Mouse (Mus musculus): ENCODE results near the gene Sult1a1.

Gene Sult1a1

DNA sequence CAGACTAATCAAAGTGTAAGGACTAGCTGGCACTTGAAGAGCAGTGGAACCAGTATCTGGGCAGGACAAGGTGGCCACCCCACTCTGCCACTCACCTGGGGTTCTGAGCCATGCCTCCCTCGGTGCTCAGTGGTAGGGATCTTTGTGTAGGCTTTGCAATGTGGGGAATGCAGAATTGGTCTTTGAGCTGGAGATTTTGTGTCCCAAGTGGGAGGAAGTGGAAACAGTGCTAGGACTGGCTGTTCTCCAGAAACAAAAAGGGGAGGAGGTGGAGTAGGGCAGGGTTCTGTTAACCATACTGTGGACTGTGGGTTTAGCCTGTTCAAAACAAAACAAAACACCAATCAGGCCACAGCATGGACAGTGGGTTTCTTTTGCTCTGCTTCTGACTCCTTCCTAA lies at the start of gene Sult1a1:
Gene Sult1a1 (minus strand): TSS at position 226 of the 400 bp plus-strand sequence.
- no peak for DNase-seq (ENCODE audit: extremely low read depth, insufficient read length, low spot score)

DNA sequence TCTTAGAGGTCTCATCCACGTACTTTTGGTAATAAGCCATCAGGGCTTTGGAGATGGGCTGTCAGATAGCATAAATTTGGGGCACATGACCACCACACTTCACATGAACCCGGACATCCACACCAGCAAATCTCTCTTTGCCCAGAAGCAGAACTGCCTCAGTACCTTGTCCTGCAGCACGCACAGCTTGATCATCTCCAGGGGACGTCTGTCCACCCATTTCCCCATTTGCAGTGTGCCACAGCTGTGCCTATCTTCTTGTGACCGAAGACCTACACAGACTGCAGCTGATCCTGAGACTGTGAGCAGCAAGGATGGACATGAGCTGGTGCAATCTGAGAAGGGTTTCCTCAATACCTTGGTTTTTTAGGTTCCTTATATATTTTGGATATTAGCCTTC lies 49.4 kb upstream of the Sult1a1 start:
- DNase-seq (ENCODE audit: extremely low read depth, insufficient read length, low spot score) = no peak

DNA sequence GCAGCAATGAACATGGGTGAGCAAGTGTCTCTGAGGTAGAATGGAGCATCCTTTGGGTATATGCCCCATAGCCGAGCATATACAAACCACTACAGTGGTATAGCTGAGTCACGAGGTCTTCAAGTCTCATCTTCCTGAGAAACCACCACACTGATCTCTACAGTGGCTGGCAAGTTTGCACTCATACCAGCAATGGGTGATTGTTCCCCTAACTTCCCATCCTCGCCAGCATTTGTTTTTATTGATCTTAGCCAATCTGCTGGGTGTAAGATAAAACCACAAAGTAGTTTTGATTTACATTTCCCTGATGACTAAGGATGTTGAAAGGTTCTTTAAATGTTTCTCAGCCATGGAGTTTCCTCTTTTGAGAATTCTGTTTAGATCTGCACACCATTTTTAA lies 48.8 kb upstream of the Sult1a1 start:
- no peak for DNase-seq (ENCODE audit: extremely low read depth, insufficient read length, low spot score)

DNA sequence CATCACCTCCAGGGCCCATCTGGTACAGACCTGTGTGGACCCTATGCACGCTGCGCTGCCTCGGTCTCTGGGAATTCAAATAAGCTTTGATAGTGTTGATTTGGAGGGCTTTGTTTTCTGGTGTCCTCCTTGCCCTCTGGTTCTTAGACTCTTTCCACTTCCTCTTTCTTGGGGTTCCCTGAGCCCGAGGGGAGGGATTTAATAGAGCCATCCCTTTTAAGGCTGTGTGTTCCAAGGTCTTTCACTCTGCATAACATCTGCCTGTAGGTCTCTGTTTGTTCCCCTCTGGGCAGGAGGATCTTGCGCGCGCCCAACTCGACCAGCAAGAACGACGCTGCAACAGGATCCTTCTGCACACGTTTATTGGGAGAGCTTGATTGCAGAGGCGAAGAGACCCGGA lies 45.4 kb upstream of the Sult1a1 start:
- DNase-seq (ENCODE audit: extremely low read depth, insufficient read length, low spot score) = no peak

DNA sequence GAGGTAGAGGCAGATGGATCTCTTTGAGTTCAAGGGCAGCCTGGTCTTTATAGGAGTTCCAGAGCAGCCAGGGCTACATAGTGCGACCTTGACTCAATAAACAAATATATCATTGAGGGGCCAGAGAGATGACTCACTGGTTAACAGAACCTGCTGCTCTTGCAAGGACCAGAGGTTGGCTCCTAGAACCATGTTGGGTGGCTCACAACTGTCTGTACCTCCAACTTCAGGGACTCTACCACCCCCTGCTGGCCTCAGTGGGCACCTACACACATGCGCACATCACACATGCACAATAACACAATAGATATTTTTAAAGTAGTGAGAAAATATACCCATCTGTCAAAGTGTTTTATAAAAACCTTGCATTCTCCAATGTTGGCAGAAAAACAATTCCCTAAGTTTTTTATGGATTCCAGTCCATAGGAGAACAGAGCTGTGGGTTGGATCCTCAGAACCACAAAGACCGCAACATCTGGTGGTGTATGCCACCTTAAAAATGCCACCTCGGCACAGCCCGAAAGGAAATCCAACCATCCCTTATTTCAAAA lies 42.6 kb upstream of the Sult1a1 start:
- no peak for DNase-seq (ENCODE audit: extremely low read depth, insufficient read length, low spot score)

DNA sequence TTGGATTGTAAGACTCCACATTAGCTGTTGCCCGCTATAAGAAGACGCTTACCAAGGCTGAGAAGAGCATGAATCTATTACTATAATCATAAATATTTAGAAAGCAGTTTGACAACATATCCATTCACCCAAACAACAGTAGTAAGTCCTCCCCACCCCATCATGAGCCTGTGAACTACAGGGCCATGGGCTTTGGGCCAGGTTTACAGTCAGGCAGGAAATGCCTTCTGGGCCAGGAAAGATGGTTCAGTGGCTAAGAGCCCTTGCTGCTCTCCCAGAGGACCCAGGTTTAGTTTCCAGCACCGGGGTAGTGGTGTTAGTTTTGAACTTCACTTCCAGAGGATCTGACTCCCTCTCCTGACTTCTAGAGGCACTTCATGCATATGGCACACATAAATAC lies 41.3 kb upstream of the Sult1a1 start:
- DNase-seq (ENCODE audit: extremely low read depth, insufficient read length, low spot score) = no peak

DNA sequence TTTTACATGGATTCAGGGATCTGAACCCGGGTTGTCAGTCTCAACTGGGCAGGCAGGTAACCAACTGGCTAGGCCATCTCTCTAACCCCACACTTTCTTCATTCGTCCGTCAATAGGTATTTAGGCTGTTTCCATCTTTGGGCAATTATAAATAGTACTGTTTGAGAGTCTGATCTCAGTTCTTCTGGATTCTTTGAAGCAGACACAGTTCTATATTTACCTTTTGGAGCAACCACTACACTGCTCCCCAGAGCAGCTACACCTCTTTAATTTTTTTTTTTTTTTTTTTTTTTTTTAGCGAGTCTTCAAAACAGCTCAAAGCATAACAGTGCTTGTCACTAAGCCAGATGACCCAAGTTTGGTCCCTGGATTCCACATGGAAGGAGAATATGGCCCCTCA lies 39.4 kb upstream of the Sult1a1 start:
- DNase-seq (ENCODE audit: extremely low read depth, insufficient read length, low spot score) = no peak

DNA sequence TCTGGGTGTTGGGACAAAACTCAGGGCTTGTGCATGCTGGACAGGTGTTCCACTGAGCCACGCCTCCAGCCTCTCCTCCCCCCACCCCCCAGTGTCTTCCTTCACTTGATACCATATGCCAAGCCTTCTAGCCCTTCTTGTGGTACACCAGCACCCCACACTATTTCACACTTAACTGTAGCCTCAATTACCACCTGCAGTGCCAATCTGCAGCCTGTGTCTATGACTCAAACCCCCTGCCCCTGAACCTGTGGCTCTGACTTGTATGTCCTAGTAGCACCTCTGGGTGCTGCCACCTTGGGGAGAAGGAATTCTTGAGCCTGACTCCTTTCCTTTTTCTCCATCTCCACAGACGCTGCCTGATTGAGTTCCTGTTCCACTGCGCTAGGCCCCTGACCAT lies 35.7 kb upstream of the Sult1a1 start:
- no peak for DNase-seq (ENCODE audit: extremely low read depth, insufficient read length, low spot score)

DNA sequence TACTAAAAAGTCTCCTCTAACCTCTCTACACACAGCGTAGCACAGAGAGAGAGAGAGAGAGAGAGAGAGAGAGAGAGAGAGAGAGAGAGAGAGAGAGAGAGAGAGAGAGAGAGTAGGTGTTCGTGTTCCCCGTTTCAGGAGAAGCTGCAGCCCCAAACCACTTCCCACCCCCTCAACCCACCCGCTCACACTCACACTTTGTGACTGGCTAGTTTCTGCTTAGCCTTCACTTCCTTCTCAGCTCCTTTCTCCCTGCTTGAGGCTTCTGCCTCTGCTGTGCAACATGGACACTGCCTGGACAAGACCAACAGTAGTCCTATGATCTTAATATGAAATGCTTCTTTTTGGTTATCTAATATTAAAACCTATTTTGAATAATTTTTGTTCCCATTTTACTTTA lies 34.0 kb upstream of the Sult1a1 start:
- no peak for DNase-seq (ENCODE audit: extremely low read depth, insufficient read length, low spot score)

DNA sequence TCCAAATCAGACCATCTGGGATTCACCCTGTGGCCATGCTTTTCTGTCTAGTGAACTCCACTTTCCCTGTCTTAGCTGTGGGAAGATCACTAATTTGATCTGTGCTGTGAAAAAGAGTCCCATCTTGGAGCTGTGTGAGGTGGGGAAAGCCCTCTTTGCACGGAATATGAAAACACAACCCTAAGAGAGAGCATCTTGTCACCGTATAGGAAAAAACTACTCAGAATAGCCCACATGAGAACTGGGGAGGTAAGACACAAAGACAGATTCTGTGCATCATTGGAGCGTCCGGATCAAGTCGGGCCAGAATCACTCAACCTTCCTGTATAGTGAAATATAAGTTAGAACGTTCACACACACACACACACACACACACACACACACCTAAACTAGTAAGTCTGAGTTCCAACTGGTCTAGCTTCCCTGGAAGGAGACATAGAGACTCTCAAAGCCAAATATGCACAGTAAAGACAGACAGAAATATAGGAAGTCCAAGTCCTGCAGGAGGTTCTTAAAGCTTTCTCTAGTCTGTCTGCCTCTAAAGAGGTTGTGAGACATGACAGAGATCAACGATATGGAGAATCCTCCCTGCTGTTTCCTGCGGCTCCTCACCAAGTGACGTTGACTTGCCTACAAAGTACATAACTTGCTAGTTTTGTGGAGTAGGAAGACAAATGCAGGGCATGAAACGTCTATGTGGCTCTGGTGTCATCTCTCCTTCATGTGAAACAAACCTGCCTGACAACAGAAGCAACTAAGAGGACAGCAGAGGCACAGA lies 32.1 kb upstream of the Sult1a1 start:
- DNase-seq (ENCODE audit: extremely low read depth, insufficient read length, low spot score) = no peak

DNA sequence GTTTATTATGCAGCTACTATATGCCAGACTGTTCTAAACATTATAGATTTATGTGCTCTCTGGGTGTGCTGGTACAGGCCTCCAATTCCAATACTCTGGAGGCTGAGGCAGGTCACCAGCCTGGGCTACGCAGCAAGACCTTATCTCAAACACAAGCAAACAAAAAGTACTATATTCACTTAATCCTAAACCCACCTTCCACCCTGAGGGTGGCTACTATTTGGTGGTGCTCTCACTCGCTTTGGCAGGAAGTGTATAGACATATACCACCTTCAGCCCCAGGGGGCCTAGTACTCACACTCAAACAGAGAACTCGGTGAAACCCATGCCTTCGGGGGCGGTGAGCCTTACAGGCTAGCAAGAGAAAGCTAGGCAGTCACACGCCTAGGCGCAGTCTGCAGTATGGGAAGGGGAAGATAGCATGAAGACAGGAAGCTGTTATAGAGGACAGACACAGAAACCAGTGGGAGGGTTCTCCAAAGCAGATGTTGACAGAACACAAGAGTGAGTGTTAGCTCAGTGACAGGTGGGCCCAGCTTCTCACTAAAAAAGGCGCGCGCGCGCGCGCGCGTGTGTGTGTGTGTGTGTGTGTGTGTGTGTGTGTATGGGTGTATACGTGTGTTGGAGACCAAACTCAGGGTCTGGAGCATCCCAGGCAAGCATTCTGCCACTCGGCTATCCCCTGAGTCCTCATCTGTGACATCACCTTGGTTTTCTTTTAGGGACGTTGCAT lies 31.4 kb upstream of the Sult1a1 start, which contains the start of gene Coro1a:
Gene Coro1a (minus strand): TSS at position 346 of the 733 bp plus-strand sequence.
- no peak for DNase-seq (ENCODE audit: extremely low read depth, insufficient read length, low spot score)

DNA sequence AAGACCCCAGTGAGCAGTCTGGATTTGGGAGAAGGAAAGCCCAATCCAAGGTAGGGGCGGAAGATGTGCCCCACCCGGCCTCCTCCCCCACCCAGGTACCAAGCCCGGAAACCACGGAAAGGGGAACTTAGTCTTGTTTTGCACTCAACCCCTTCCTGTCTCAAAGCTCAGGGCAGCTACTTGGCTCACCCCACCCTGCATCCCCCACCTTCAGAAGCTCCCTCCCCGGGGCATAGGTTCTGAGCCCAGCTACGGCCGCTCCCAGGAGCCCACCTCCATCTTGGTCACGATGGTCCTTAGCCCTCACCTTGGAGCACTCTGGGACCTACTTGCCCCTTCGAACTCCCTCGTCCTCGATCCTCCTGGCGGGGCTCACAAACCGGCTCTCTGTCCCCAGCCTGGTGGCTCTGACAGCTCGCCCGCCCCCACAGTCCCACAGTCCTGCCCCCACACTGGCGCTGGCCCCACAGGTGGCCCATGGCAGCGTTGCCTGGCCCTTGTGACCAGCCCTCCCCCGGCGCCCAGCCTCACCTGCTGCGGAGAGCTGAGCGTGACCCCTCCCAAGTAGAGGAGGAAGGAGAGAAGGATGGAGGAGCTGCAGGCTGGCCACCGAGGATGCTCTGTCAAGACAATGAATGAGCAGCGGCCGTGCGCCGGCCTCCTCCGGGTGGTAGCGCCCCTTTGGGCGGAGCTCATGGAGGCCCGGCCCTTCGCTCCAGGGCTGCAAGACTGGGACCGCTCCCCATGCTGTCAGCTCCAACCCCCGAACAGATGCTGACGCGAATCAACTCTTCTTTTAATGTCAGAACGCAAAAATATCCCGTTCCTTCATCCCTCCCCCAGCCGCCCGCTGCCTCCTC lies 28.1 kb upstream of the Sult1a1 start:
- DNase-seq (ENCODE audit: extremely low read depth, insufficient read length, low spot score) = no peak

DNA sequence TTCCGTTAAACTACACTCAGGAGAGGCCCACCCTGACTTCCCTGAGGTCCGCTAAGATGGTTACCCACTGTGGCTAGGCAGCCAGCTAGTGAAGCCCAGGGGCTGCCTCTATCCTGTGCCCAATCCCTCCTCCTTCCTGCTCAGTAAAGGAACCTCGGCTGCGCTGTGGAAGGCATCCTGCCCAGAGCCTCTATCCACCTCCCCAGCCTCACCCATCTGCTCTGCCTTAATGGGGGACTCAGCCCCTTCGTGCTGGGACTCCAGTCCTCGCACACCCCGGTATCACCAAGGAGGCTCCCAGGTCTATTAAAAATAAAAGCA lies 27.5 kb upstream of the Sult1a1 start:
- DNase-seq (ENCODE audit: extremely low read depth, insufficient read length, low spot score) = no peak

DNA sequence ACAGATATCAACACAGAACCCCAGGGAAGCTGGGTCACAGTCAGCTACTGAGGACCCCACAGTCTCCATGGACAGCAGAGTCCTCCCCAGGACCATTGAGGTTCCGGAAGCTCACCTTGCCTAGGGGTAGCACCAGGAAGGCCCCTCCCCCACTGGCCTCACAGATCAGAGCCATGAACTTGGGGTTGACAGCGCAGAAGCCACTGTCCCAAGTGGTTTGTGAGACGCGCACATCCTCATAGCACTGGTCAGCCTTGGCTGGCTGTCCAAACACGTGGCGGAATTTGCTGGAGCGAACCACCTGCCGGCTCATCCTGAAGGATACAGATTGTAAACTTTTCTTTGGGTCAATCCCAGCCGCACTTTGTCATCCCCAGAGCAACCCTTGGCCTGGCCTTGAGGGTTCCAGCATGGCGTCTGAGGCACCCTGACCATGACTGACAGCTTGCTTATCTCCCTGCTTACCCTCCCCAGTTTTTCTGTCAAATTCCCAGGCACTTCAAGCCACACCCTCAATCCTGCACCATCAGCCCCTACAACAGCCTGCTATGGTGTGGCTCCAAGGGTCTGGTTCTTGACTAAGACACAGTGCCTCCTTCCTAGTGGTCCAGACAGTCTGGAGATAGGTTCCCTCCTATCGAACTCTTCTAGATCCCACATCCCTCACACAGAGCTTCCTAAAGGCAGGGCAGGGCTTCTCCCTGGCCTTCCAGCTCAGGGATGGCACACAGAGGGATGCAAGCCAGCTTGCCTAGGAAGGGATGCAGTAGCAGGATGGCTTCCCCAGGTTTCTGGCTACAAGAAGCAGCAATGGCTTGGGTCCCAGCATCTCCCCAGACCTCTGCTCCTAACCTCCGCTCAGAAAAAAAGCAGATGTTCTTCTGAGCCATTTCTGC lies 26.9 kb upstream of the Sult1a1 start:
- DNase-seq (ENCODE audit: extremely low read depth, insufficient read length, low spot score) = no peak

DNA sequence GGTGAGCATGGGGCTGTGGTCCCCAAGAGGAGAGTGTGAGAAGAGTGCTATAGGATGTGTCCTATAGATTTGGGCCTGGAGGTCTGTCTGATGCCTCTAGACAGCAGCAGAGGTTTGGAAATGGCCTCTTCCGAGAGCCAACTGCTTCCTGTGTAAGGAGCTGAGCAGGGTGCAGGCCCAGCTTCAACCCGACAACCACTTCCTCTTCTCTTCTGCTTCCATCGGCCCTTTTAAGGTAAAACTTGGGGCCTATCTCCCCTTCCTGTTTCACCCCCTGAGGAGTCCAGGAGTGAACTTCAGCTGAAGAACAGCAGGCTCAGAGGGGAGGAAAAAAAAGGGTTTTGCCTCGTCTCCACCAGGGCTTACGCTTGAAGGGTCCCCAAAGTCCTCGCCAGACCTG lies 26.1 kb upstream of the Sult1a1 start:
- no peak for DNase-seq (ENCODE audit: extremely low read depth, insufficient read length, low spot score)

DNA sequence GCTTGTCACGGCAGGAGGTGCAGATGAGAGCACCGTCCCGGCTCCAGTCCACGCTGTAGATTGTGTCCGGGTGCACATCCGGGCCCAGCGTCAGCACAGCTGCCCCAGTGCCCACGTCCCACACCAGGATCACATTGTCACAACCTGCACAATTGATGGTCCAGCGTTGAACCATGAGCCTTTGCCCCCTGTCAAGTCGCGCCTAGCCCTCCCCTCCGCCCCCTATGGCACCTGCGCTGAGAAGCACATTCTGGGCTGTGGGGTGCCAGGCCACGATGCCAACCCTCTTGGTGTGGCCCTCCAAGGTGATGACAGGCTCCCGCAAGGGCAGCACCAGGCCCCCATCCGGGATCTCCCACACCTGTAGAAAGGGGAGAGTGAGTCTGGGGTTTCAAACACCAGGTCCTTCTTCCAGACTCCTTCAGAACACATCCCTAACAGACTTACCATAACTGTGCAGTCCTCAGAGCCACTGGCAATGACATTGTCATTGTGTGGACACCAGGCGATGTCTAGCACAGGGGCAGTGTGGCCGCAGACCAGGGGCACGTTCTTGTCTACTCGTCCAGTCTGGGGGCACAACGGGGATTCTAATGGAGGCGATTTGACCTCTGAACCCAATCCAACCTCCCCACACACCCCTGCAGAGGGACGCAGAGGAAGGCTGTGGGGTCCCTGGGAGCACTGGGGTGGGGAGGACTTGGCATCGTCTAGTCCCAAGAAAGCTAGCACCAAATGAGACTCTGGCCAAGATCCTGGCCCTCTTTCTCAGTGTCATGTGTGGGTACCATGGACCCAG lies 25.5 kb upstream of the Sult1a1 start:
- no peak for DNase-seq (ENCODE audit: extremely low read depth, insufficient read length, low spot score)

DNA sequence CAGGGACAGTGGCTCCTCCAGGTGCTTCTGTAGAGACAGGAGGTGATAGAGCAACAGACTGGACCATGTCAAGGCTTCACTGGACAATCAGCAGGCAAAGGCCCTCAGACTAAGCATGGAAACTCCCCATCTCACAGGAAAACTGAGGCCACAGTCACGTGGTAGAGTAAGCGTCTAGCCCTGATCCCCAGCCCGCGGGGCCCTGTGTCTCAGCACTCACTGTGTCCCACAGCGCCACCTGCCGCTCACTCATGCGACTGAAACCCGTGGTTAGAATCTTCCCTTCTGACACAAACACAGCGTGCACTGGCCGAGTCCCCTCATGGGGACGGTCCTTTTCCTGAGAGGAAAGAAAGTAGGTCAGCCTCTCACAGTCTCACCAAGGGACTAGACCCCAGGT lies 24.8 kb upstream of the Sult1a1 start:
- peak; percentile 62 for DNase-seq (ENCODE audit: extremely low read depth, insufficient read length, low spot score)

DNA sequence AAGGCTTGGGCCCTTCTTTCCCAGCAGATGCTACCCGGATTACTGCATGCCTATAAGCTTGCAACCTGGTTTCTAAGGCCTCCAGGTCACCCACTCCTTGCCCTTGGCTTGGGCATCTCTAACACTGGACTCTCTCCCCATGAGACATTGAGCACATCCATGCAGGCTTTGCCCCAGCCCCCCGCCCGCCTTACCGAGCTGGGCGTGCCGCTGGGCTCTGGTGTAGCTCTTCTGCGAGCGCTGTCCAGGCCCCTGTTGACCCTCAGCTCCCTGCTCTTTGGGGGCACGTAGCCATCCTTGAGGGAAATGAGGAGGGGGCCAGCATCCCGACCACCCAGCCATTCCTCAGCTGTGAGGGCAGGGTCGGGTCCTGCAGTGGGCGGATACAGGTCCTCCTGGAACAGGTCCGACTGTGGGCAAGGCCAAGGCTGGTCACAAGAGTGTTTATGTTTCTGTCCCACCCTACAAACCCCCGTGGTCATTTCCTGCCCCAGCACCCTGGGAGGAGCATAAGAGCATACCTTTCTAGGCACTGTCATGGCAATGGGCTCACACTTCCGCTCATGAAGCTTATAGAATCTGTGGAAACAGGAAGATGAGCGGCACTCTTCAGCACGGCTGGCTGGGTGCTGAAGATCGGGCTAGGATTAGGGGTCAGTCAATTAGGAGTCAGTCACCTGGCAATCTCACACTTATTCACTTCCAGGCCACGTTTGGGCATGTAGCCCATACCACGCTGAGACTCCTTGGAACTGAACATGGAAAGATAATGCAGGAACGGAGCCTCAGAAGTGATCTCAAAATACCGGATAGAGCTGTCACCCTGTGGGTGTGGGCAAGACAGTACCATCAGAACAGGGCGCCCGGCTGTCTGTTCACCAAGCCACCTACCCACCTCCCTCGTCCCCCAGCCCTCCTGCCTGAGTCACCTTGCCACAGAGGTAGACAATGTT lies 24.1 kb upstream of the Sult1a1 start:
- DNase-seq (ENCODE audit: extremely low read depth, insufficient read length, low spot score) = no peak

All from 3134 (cell line).